Mouse (Mus musculus) erythroblast, adult 5-6 weeks (primary cell): ENCODE data around the gene Cyp2d12. TPM values are rescaled to one million over a fixed set of nuclear protein-coding genes. Genes with fewer than 3 reads are reported as not detected.
"Not testable (repeated sequence)": the region's sequence is repeated elsewhere in the genome, so short reads cannot be mapped to it uniquely, and the experiment has no call there.

ENCODE experiments used
- ATAC-seq: replicated peaks from 2 replicates; pipeline ENCODE4 v1.8.0; 2016; ENCODE audit warnings: moderate number of reproducible peaks, mild to moderate bottlenecking, moderate TSS enrichment, inconsistent platforms; ENCODE audit not compliant: poor library complexity, low FRiP score, severe bottlenecking
- total RNA-seq, 2 experiments: library from RNA; stranded (forward) in 1 of 2; stranded (reverse) in 1 of 2; fragments of 150-400 nt in 1 of 2; fragments of 200-764, 138-1000 nt in 1 of 2; gene quantifications; 2 replicates each; pipeline versions ENCODE4 v1.2.3 to v1.2.4; 2015 to 2017; ENCODE audit warnings: low replicate concordance in 2 of 2

Gene Cyp2d12
- total RNA-seq (2015; ENCODE audit: low replicate concordance) (not detected in 2 replicates), total RNA-seq (2017; ENCODE audit: low replicate concordance) (0.56 TPM in 1 of 2 replicates, not detected in the other)

DNA sequence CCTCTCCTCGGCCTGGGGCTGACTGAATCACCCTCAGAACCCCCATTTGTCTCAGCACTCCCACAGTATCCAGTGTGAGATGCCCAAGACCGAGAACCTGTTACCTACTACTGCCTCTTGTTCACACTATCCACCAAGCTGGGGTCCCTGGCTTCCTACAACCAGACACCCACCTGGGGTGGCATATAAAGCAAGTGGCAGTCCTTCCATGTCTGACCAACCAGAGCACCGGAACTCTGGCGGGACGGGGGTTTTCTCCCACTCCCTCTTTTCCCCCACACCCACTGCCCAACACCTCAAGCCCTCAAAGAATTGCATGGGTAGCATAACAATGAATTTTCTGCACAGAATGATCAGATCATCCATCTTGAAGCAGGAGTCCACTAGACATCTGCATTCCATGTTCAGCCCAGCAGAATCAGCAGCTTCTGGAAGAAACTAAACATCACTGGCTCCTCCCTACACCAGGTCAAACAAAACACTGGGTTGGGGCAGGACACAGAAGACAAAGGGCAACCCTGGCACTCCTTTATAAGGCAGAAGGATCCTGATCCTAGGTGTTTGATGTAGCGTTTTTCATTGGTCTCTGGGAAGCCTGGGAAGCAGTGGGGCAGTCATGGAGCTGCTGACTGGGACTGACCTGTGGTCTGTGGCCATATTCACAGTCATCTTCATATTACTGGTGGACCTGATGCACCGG, at the start of gene Cyp2d12:
TSS of gene Cyp2d12 (plus strand) at position 542 of the 700 bp plus-strand sequence.
- no peak for ATAC-seq

- ATAC-seq = no peak
Observed at GRCm38 (mm10) chr15:82506971-82507370, 47.9 kb upstream of the Cyp2d12 start.

DNA sequence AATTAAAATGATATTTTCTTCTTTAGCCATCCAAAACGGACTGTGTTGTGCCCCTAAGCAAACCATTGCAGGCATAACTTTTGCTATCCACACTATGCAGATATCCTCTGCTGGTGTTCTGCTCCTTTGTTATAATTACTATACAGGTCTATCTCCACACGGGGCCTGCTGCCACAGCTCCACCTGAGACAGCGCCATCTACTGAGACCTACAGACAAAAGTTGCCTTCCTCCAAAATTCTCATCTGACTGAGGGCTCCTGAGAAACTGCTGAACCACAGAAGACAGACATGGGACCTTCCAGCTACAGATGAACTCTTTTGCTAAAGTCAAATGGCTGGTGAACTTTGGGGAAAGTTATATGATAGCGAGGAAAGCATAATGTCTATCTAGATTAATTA, 47.1 kb upstream of the Cyp2d12 start:
- not testable (repeated sequence) for ATAC-seq

- ATAC-seq = not testable (repeated sequence)
Observed at GRCm38 (mm10) chr15:82509495-82509894, 45.4 kb upstream of the Cyp2d12 start.

- ATAC-seq = not testable (repeated sequence)
Observed at GRCm38 (mm10) chr15:82510500-82510899, 44.4 kb upstream of the Cyp2d12 start.

- ATAC-seq = not testable (repeated sequence)
Observed at GRCm38 (mm10) chr15:82512111-82512510, 42.8 kb upstream of the Cyp2d12 start.

GRCm38 (mm10) chr15:82516174-82516573, 38.7 kb upstream of the Cyp2d12 start:
- not testable (repeated sequence) for ATAC-seq

GRCm38 (mm10) chr15:82527371-82527770, 27.5 kb upstream of the Cyp2d12 start:
- not testable (repeated sequence) for ATAC-seq

GRCm38 (mm10) chr15:82532721-82533120, 22.2 kb upstream of the Cyp2d12 start:
- ATAC-seq = not testable (repeated sequence)

DNA sequence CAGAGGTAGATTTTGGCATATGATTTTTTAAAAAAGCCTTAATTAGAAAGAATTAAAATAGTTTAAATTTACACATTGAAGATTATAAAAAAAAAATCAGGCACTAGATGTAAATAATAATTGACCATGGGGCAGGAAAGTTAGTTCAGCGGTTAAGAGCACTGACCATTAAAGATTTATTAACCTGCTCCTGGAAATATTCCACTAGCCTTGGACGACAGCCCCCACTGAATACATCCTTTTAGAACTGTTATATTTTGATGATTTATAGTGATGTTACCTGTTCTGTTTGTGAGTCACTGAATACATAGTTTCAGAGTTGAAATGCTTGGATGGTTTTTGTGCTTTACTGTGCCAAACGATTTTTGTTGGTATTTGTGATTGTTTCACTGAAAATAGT, 11.9 kb upstream of the Cyp2d12 start:
- ATAC-seq = not testable (repeated sequence)

DNA sequence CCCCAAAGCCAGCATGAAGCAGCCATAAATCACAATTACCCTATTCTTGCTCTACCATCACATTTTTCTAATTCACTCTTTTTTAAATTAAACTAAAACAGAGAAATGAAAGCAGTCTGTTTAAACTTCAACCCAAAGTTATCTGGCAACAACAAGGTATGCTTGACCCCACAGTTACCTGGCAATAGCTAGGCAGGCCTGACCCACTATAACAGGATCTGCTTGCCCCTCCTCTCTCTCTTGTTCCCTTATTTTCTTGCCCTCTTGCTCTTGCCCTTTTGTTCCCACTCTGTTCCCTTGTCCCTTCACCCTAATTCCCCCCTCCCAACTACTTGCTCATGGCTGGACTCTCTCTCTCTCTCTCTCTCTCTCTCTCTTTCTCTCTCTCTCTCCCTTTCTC, 10.3 kb upstream of the Cyp2d12 start:
- ATAC-seq = not testable (repeated sequence)

DNA sequence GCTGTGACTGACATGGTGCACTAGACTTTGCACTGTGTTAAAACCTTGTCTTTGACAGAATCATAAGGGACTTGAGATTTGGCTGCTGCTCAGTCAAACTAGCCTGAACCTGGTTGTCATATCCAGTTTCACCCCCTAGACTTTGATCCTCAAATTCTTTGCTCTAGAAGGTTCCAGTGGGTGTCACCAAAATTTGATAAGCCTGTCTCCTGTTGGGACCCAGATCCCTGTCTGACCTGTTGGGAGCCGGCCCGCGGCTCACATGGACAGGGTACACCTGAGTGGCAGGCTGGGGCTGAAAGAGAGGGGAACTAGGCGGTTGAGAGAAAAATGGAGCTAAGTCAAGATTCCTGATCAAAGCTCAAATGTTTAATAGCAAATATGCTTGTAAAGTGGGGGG, 7.1 kb upstream of the Cyp2d12 start:
- ATAC-seq = not testable (repeated sequence)

DNA sequence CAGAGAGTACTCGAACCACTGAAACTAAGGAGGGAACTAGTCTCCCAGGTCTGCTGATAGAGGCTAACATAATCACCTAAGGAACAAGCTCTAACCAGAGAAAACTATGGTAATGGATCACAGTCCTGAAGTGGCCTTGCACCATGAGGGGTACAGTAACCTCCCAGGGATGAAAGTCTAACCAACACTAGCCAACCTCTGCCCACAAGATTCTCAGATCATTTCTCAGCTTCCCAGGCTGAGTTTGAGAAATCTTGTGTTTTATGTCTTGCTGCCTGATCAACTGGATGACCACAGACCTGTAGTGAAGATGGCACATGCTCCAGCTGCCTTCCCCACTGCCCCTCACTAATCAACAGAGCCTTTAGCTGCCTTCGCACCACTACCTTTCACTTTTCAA, 1.7 kb upstream of the Cyp2d12 start:
- not testable (repeated sequence) for ATAC-seq

GRCm38 (mm10) chr15:82572856-82573255, 18.0 kb downstream of the Cyp2d12 start:
- ATAC-seq = no peak

- ATAC-seq = no peak
Observed at GRCm38 (mm10) chr15:82579071-82579470, 24.2 kb downstream of the Cyp2d12 start.

- ATAC-seq = no peak
Observed at GRCm38 (mm10) chr15:82582621-82583020, 27.7 kb downstream of the Cyp2d12 start.

Other genes with a start within 250 kb of the Cyp2d12 start
- gene Naga, start 216.1 kb upstream of the Cyp2d12 start, total RNA-seq (2015; ENCODE audit: low replicate concordance) = 49.5 and 74.2 TPM in 2 replicates
- gene Naga, start 216.1 kb upstream of the Cyp2d12 start, total RNA-seq (2017; ENCODE audit: low replicate concordance) = 22.7 and 56.3 TPM in 2 replicates
- 22.7 and 44.9 TPM in 2 replicates for gene Pheta2, start 216.1 kb upstream of the Cyp2d12 start, total RNA-seq (2015; ENCODE audit: low replicate concordance)
- 79.0 and 86.0 TPM in 2 replicates for gene Pheta2, start 216.1 kb upstream of the Cyp2d12 start, total RNA-seq (2017; ENCODE audit: low replicate concordance)
- gene Smdt1, start 216.1 kb upstream of the Cyp2d12 start, total RNA-seq (2015; ENCODE audit: low replicate concordance) = 91.5 and 150 TPM in 2 replicates
- 42.7 and 69.4 TPM in 2 replicates for gene Smdt1, start 216.1 kb upstream of the Cyp2d12 start, total RNA-seq (2017; ENCODE audit: low replicate concordance)
- 34.2 and 88.6 TPM in 2 replicates for gene Ndufa6, start 200.8 kb upstream of the Cyp2d12 start, total RNA-seq (2015; ENCODE audit: low replicate concordance)
- gene Ndufa6, start 200.8 kb upstream of the Cyp2d12 start, total RNA-seq (2017; ENCODE audit: low replicate concordance) = 55.3 and 85.6 TPM in 2 replicates
- not detected in 2 replicates for gene Cyp2d22, start 174.8 kb upstream of the Cyp2d12 start, total RNA-seq (2015; ENCODE audit: low replicate concordance)
- gene Cyp2d22, start 174.8 kb upstream of the Cyp2d12 start, total RNA-seq (2017; ENCODE audit: low replicate concordance) = 0.26 TPM in 1 of 2 replicates, not detected in the other
- gene Cyp2d11, start 161.1 kb upstream of the Cyp2d12 start, total RNA-seq (2015; ENCODE audit: low replicate concordance) = not detected in 2 replicates
- not detected in 2 replicates for gene Cyp2d11, start 161.1 kb upstream of the Cyp2d12 start, total RNA-seq (2017; ENCODE audit: low replicate concordance)
- not detected in 2 replicates for gene Cyp2d10, start 147.9 kb upstream of the Cyp2d12 start, total RNA-seq (2015; ENCODE audit: low replicate concordance)
- gene Cyp2d10, start 147.9 kb upstream of the Cyp2d12 start, total RNA-seq (2017; ENCODE audit: low replicate concordance) = not detected in 2 replicates
- gene Cyp2d9, start 121.6 kb upstream of the Cyp2d12 start, total RNA-seq (2015; ENCODE audit: low replicate concordance) = not detected in 2 replicates
- not detected in 2 replicates for gene Cyp2d9, start 121.6 kb upstream of the Cyp2d12 start, total RNA-seq (2017; ENCODE audit: low replicate concordance)
- gene Cyp2d34, start 65.9 kb downstream of the Cyp2d12 start, total RNA-seq (2015; ENCODE audit: low replicate concordance) = not detected in 2 replicates
- gene Cyp2d34, start 65.9 kb downstream of the Cyp2d12 start, total RNA-seq (2017; ENCODE audit: low replicate concordance) = not detected in 2 replicates
- not detected in 2 replicates for gene Cyp2d40, start 209.1 kb downstream of the Cyp2d12 start, total RNA-seq (2015; ENCODE audit: low replicate concordance)
- not detected in 2 replicates for gene Cyp2d40, start 209.1 kb downstream of the Cyp2d12 start, total RNA-seq (2017; ENCODE audit: low replicate concordance)
- gene Cyp2d26, start 239.2 kb downstream of the Cyp2d12 start, total RNA-seq (2015; ENCODE audit: low replicate concordance) = not detected in 2 replicates
- gene Cyp2d26, start 239.2 kb downstream of the Cyp2d12 start, total RNA-seq (2017; ENCODE audit: low replicate concordance) = not detected in 2 replicates